ENCODE assay signal across 8 mouse cellular contexts in the genomic region with DNA sequence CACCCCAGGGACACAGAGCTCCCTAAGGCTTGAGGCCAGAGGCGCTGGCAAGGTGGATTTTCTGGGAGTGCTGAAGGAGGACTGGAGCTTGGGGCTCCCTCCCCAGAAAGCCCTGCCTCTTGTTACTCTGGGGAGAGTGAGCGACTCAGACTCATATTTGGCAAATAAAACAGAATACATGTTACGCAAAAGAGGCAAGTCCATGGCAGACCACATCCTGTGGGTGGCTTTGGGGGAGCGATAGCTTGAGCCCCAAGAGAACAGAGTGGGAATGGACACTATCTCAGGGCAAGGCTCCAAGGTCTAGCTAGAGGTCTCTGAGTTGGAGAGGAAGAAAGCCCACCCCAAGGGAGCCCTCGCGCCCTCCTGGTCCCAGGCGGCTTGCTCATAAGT. TPM values are rescaled to one million over a fixed set of nuclear protein-coding genes. Genes with fewer than 3 reads are reported as not detected.
DNase-seq lines count a peak whose midpoint lies in the region; ATAC-seq lines count a peak whose summit lies in the region.

No protein-coding gene starts in this region.

- no peaks in the 10 kb centered on the region for H3K9me3 ChIP-seq in heart, embryonic 12.5 days (replicated peaks)
- H3K9me3 ChIP-seq in limb, embryonic 15.5 days: no peaks in the 10 kb centered on the region
- no peaks in the 10 kb centered on the region for H3K9me3 ChIP-seq in forebrain, embryonic 11.5 days (ENCODE audit: control insufficient read depth, low read length)
- H3K9me3 ChIP-seq in neural tube, embryonic 15.5 days (replicated peaks): no peaks in the 10 kb centered on the region

- no peak for ATAC-seq in heart, embryonic 12.5 days (ENCODE audit: insufficient number of reproducible peaks, low FRiP score)
- no peak for ATAC-seq in limb, embryonic 15.5 days (ENCODE audit: insufficient number of reproducible peaks, low FRiP score, low TSS enrichment, low read depth)
- no peak for ATAC-seq in forebrain, embryonic 11.5 days (replicated peaks; ENCODE audit: low FRiP score)
- no peak for ATAC-seq in neural tube, embryonic 15.5 days (ENCODE audit: low FRiP score)

- H3K4me3 ChIP-seq in heart, embryonic 12.5 days: no peak overlapping the region
- H3K4me3 ChIP-seq in limb, embryonic 15.5 days: no peak overlapping the region
- H3K4me3 ChIP-seq in forebrain, embryonic 11.5 days (ENCODE audit: low read depth, low read length): no peak overlapping the region
- H3K4me3 ChIP-seq in neural tube, embryonic 15.5 days (replicated peaks): no peak overlapping the region

- peak overlapping the region; percentile 17; the same call in 1 of the 2 replicates for H3K27ac ChIP-seq in heart, embryonic 12.5 days (ENCODE audit: poor library complexity, severe bottlenecking)
- peak overlapping the region; percentile 65 for H3K27ac ChIP-seq in limb, embryonic 15.5 days
- no peak overlapping the region for H3K27ac ChIP-seq in forebrain, embryonic 11.5 days (ENCODE audit: low read depth, low read length)
- H3K27ac ChIP-seq in neural tube, embryonic 15.5 days (replicated peaks): no peak overlapping the region

- H3K36me3 ChIP-seq in heart, embryonic 12.5 days: peaks cover 20% of the 10 kb centered on the region
- peaks cover 10% of the 10 kb centered on the region; the same call in 1 of the 2 replicates for H3K36me3 ChIP-seq in limb, embryonic 15.5 days
- H3K36me3 ChIP-seq in forebrain, embryonic 11.5 days (ENCODE audit: control insufficient read depth, insufficient read depth, low read length): no peaks in the 10 kb centered on the region
- no peaks in the 10 kb centered on the region for H3K36me3 ChIP-seq in neural tube, embryonic 15.5 days

- peak overlapping the region; percentile 21; the same call in 1 of the 2 replicates for H3K4me2 ChIP-seq in heart, embryonic 12.5 days
- H3K4me2 ChIP-seq in limb, embryonic 15.5 days: 0 out of 2 replicates have a peak overlapping the region, but pooled peaks have one; percentile 24
- no peak overlapping the region for H3K4me2 ChIP-seq in forebrain, embryonic 11.5 days (ENCODE audit: low read depth, low read length, severe bottlenecking)
- no peak overlapping the region for H3K4me2 ChIP-seq in neural tube, embryonic 15.5 days

- H3K4me1 ChIP-seq in heart, embryonic 12.5 days (replicated peaks): peaks cover 51% of the 10 kb centered on the region
- peaks cover 36% of the 10 kb centered on the region for H3K4me1 ChIP-seq in limb, embryonic 15.5 days
- peaks cover 3% of the 10 kb centered on the region for H3K4me1 ChIP-seq in forebrain, embryonic 11.5 days (replicated peaks; ENCODE audit: control insufficient read depth, insufficient read depth, low read length)
- peaks cover 14% of the 10 kb centered on the region for H3K4me1 ChIP-seq in neural tube, embryonic 15.5 days

- H3K27me3 ChIP-seq in heart, embryonic 12.5 days (replicated peaks): no peaks in the 10 kb centered on the region
- 0 out of 2 replicates have a peak, but pooled peaks cover under 1% of the 10 kb centered on the region for H3K27me3 ChIP-seq in limb, embryonic 15.5 days
- peaks cover 3% of the 10 kb centered on the region for H3K27me3 ChIP-seq in forebrain, embryonic 11.5 days (ENCODE audit: control insufficient read depth, insufficient read depth, low read length)
- peaks cover 14% of the 10 kb centered on the region for H3K27me3 ChIP-seq in neural tube, embryonic 15.5 days (replicated peaks)

- peak overlapping the region; percentile 34; the same call in 1 of the 2 replicates for H3K9ac ChIP-seq in heart, embryonic 12.5 days
- H3K9ac ChIP-seq in limb, embryonic 15.5 days: no peak overlapping the region
- H3K9ac ChIP-seq in forebrain, embryonic 11.5 days (ENCODE audit: low read length): no peak overlapping the region
- no peak overlapping the region for H3K9ac ChIP-seq in neural tube, embryonic 15.5 days (replicated peaks)

- 77% methylated on average over 7 of the region's 7 CpGs for WGBS in heart, embryonic 12.5 days
- WGBS in limb, embryonic 15.5 days: 68% methylated on average over 7 of the region's 7 CpGs
- WGBS in forebrain, embryonic 11.5 days: 69% methylated on average over 7 of the region's 7 CpGs
- 72% methylated on average over 7 of the region's 7 CpGs for WGBS in neural tube, embryonic 15.5 days

- peak; percentile 77 for DNase-seq in adrenal gland, postnatal 10 days
- DNase-seq in adrenal gland, postnatal 4 days (ENCODE audit: low spot score in 2 of 2): no peak
- DNase-seq in 416B (ENCODE audit: low read depth): peak; percentile 88
- no peak for DNase-seq in forebrain, embryonic 11.5 days (ENCODE audit: low spot score)
- no peak for DNase-seq in urinary bladder, postnatal 25 days (ENCODE audit: low spot score)

RNA-seq across cellular contexts. Expression of a gene that starts 4.4 kb away (rescaled TPM):
- 1 to 10 TPM; 4.6 to 6.8 TPM for total RNA-seq in adrenal gland, postnatal 10 days (2021)
- 1 to 10 TPM; 7.1 to 8.8 TPM for total RNA-seq in adrenal gland, postnatal 4 days (2021)
- polyA plus RNA-seq in heart, embryonic 12.5 days (2016; fragmentation: Nextera tagmentation; extraction: Ambion mirVana): 0.80 and 1.3 TPM in 2 replicates
- polyA plus RNA-seq in limb, embryonic 15.5 days (2015; fragmentation: Nextera tagmentation; extraction: Ambion mirVana): 1.8 and 2.1 TPM in 2 replicates
- polyA plus RNA-seq in forebrain, embryonic 11.5 days (2014; fragmentation: Nextera tagmentation; extraction: Ambion mirVana): 0.16 and 0.57 TPM in 2 replicates
- polyA plus RNA-seq in neural tube, embryonic 15.5 days (2015; fragmentation: Nextera tagmentation; extraction: Ambion mirVana): 0.15 and 0.68 TPM in 2 replicates

RNA-seq across cellular contexts. Expression of a gene that starts 38.3 kb away (rescaled TPM):
- 10 to 100 TPM; 23.8 to 36.0 TPM for total RNA-seq in adrenal gland, postnatal 10 days (2021)
- total RNA-seq in adrenal gland, postnatal 4 days (2021): 10 to 100 TPM; 43.1 to 45.4 TPM
- 48.7 and 53.3 TPM in 2 replicates for polyA plus RNA-seq in heart, embryonic 12.5 days (2016; fragmentation: Nextera tagmentation; extraction: Ambion mirVana)
- 48.6 and 49.3 TPM in 2 replicates for polyA plus RNA-seq in limb, embryonic 15.5 days (2015; fragmentation: Nextera tagmentation; extraction: Ambion mirVana)
- polyA plus RNA-seq in forebrain, embryonic 11.5 days (2014; fragmentation: Nextera tagmentation; extraction: Ambion mirVana): 109 and 120 TPM in 2 replicates
- 141 and 164 TPM in 2 replicates for polyA plus RNA-seq in neural tube, embryonic 15.5 days (2015; fragmentation: Nextera tagmentation; extraction: Ambion mirVana)

RNA-seq across cellular contexts. Expression of a gene that starts 56.8 kb away (rescaled TPM):
- total RNA-seq in adrenal gland, postnatal 10 days (2021): 10 to 100 TPM; 15.5 to 16.7 TPM
- 10 to 100 TPM; 21.2 to 22.2 TPM for total RNA-seq in adrenal gland, postnatal 4 days (2021)
- 20.6 and 22.6 TPM in 2 replicates for polyA plus RNA-seq in heart, embryonic 12.5 days (2016; fragmentation: Nextera tagmentation; extraction: Ambion mirVana)
- polyA plus RNA-seq in limb, embryonic 15.5 days (2015; fragmentation: Nextera tagmentation; extraction: Ambion mirVana): 30.5 and 31.0 TPM in 2 replicates
- polyA plus RNA-seq in forebrain, embryonic 11.5 days (2014; fragmentation: Nextera tagmentation; extraction: Ambion mirVana): 32.8 and 33.9 TPM in 2 replicates
- 24.1 and 24.3 TPM in 2 replicates for polyA plus RNA-seq in neural tube, embryonic 15.5 days (2015; fragmentation: Nextera tagmentation; extraction: Ambion mirVana)

RNA-seq across cellular contexts. Expression of a gene that starts 57.8 kb away (rescaled TPM):
- total RNA-seq in adrenal gland, postnatal 10 days (2021): not detected
- not detected for total RNA-seq in adrenal gland, postnatal 4 days (2021)
- polyA plus RNA-seq in heart, embryonic 12.5 days (2016; fragmentation: Nextera tagmentation; extraction: Ambion mirVana): 0.17 and 0.18 TPM in 2 replicates
- polyA plus RNA-seq in limb, embryonic 15.5 days (2015; fragmentation: Nextera tagmentation; extraction: Ambion mirVana): 0.13 TPM in 1 of 2 replicates, not detected in the other
- polyA plus RNA-seq in forebrain, embryonic 11.5 days (2014; fragmentation: Nextera tagmentation; extraction: Ambion mirVana): 0.24 and 0.28 TPM in 2 replicates
- 0.70 and 0.79 TPM in 2 replicates for polyA plus RNA-seq in neural tube, embryonic 15.5 days (2015; fragmentation: Nextera tagmentation; extraction: Ambion mirVana)

Comparison
In these comparisons a context has a peak if more than half of its experiments do, and no peak if none do; other contexts are left out.
1. DNase-seq: peak in adrenal gland, postnatal 10 days (single experiment) and 416B (single experiment); none in adrenal gland, postnatal 4 days (0 of 2), forebrain, embryonic 11.5 days (single experiment) and urinary bladder, postnatal 25 days (single experiment).
2. H3K27ac ChIP-seq: peak in heart, embryonic 12.5 days (single experiment) and limb, embryonic 15.5 days (single experiment); none in forebrain, embryonic 11.5 days (single experiment) and neural tube, embryonic 15.5 days (single experiment).
3. H3K4me2 ChIP-seq: peak in heart, embryonic 12.5 days (single experiment) and limb, embryonic 15.5 days (single experiment); none in forebrain, embryonic 11.5 days (single experiment) and neural tube, embryonic 15.5 days (single experiment).